Comparison of ENCODE assay signal across 8 mouse cellular contexts in the genomic region with DNA sequence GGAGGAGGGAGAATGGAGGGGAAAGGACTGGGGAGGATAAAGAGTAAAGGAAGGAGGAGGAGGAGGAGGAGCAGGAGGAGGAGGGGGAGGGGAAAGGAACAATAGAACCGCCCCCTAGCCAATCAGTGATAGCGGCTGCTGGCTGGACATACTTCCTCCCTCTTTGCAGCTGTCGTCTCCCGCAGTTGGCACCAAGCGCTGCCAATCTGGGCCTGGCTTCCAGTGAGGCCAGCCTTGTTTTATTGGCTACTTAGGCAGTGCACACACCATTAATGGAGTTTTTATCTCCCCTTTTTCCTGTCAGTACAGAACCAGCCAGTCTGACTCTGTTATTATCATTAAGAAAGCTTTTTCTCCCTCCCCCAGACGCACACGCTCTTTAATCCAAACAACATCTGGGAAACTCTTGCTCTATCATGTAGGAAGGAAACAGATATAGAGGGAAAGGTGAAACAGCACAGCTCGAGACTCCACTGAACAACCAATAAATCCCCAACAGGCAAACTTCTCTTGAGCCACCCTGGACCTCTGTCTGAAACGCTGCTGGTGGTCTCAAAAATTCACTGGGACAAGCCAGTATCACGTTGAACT. TPM values are rescaled to one million over a fixed set of nuclear protein-coding genes. Genes with fewer than 3 reads are reported as not detected.
A peak's percentile ranks its signal among the peaks of the same experiment; 100 is the strongest.
DNase-seq lines count a peak whose midpoint lies in the region; ATAC-seq lines count a peak whose summit lies in the region.

No protein-coding gene starts in this region.

- H3K36me3 ChIP-seq in intestine, embryonic 14.5 days (ENCODE audit: control insufficient read depth, insufficient read depth, low read length), result peaks cover 7% of the 10 kb centered on the region

- peak; percentile 70 for DNase-seq in adrenal gland, postnatal 25 days
- peak; percentile 79 for DNase-seq in embryo, embryonic 9.5 days (ENCODE audit: extremely low spot score)
- peak; percentile 64 to 84 for DNase-seq in gastrocnemius, postnatal 4 days (ENCODE audit: low spot score in 2 of 2)
- DNase-seq in intestine, embryonic 14.5 days (ENCODE audit: low spot score), result peak; percentile 71
- peak; percentile 39 to 60 for DNase-seq in left cerebral cortex, adult 18-20 months (ENCODE audit: low spot score in 2 of 2)
- peak; percentile 75 for DNase-seq in lung, postnatal 14 days
- DNase-seq in retina, postnatal 7 days (ENCODE audit: low read depth, low spot score), result peak; percentile 24

- H3K9ac ChIP-seq in intestine, embryonic 14.5 days (ENCODE audit: low read length), result no peak overlapping the region

- peak; percentile 75 for ATAC-seq in intestine, embryonic 14.5 days (replicated peaks; ENCODE audit: low FRiP score, low TSS enrichment, low read depth)
- no peak for ATAC-seq in inflammation-experienced regulatory T-cells, adult 6 months

- peaks cover 43% of the 10 kb centered on the region for H3K4me1 ChIP-seq in intestine, embryonic 14.5 days (replicated peaks; ENCODE audit: control insufficient read depth, insufficient read depth, low read length)

- no peaks in the 10 kb centered on the region for H3K9me3 ChIP-seq in intestine, embryonic 14.5 days (ENCODE audit: control insufficient read depth, low read length)

- H3K27ac ChIP-seq in intestine, embryonic 14.5 days (ENCODE audit: low read depth), result peak overlapping the region; percentile 59

- 7% methylated on average over 10 of the region's 10 CpGs for WGBS in intestine, embryonic 14.5 days

- H3K4me2 ChIP-seq in intestine, embryonic 14.5 days (ENCODE audit: low read length), result peak overlapping the region; percentile 33

- no peaks in the 10 kb centered on the region for H3K27me3 ChIP-seq in intestine, embryonic 14.5 days (replicated peaks; ENCODE audit: control insufficient read depth, insufficient read depth, low read length)

- H3K4me3 ChIP-seq in intestine, embryonic 14.5 days (ENCODE audit: low read depth, low read length), result no peak overlapping the region

RNA-seq across cellular contexts. Expression of a gene that starts 34.6 kb away (rescaled TPM):
- 40.1 and 50.7 TPM in 2 replicates for total RNA-seq in adrenal gland, postnatal 25 days (2021)
- 10 to 100 TPM; 37.6 to 43.2 TPM for total RNA-seq in gastrocnemius, postnatal 4 days (2021)
- 8.0 and 8.2 TPM in 2 replicates for polyA plus RNA-seq in intestine, embryonic 14.5 days (2014; fragmentation: Nextera tagmentation; extraction: Ambion mirVana)
- 10 to 100 TPM; 32.2 to 32.8 TPM for total RNA-seq in left cerebral cortex, adult 18-20 months (2021)
- polyA plus RNA-seq in inflammation-experienced regulatory T-cells, adult 6 months (2017; shearing (Covaris generic)), result under 1 TPM; 0.27 to 0.39 (median 0.32) TPM

RNA-seq across cellular contexts. Expression of a gene that starts 34.7 kb away (rescaled TPM):
- 13.8 and 17.9 TPM in 2 replicates for total RNA-seq in adrenal gland, postnatal 25 days (2021)
- total RNA-seq in gastrocnemius, postnatal 4 days (2021), result 1 to 10 TPM; 2.3 to 3.0 TPM
- 9.0 and 9.1 TPM in 2 replicates for polyA plus RNA-seq in intestine, embryonic 14.5 days (2014; fragmentation: Nextera tagmentation; extraction: Ambion mirVana)
- total RNA-seq in left cerebral cortex, adult 18-20 months (2021), result 10 to 100 TPM; 32.6 to 35.2 TPM
- under 1 TPM in 1 of 3 experiments, not detected in 2; 0.15 TPM for polyA plus RNA-seq in inflammation-experienced regulatory T-cells, adult 6 months (2017; shearing (Covaris generic))

Comparison
In these comparisons a context has a peak if more than half of its experiments do, and no peak if none do; other contexts are left out.
1. DNase-seq: peak in every context shown above with its lines; median percentile 79 in embryo, embryonic 9.5 days; 75 in lung, postnatal 14 days; 74 in gastrocnemius, postnatal 4 days; 71 in intestine, embryonic 14.5 days; 70 in adrenal gland, postnatal 25 days; 50 in left cerebral cortex, adult 18-20 months; 24 in retina, postnatal 7 days.